Mouse (Mus musculus) effector memory CD4-positive, alpha-beta T cell, adult 7 months (primary cell): ENCODE measurements around the gene Luzp1. TPM values are rescaled to one million over a fixed set of nuclear protein-coding genes. Genes with fewer than 3 reads are reported as not detected.

Experiments used
- polyA plus RNA-seq: library from polyadenylated mRNA; unstranded; fragments of 100-300 nt; shearing (Covaris generic); gene quantifications from one replicate; pipeline ENCODE4 v1.2.1, GENCODE M21; 2017

Luzp1 gene
- 14.3 TPM for polyA plus RNA-seq

DNA sequence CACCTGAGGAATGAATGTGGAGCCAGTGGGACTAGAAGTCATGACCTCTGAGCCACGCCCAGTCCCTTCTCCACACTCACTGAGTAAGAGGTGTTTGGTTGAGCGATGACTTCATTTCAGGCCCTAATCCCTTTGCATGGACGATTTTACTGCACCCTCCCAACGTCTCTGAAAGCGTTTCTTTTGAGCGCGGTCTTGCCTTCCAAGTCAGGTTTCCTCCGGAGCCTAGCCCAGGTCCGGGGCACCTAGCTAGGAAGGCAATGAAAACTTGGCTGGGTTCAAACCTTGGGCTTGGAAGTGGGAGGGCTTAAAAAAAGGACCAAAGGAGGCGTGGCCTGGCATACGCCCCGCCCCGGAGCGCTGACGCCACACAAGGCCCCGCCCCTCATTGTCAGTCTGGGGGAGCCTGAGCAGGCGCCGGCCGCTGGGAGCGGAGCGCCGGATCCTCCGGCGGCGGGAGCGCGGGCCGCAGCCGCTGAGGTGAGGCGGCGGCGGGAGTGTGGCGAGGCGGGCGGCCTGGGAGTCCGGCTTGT lies at the start of gene Luzp1:
TSS of gene Luzp1 (plus strand) at position 391 of the 533 bp plus-strand sequence.

GRCm38 (mm10) chr4:136423224-136423623 lies 46.3 kb upstream of the Luzp1 start, which contains the start of gene Htr1d:
TSS of gene Htr1d (plus strand) at chr4:136423524.

GRCm38 (mm10) chr4:136462086-136462838 lies 7.3 kb upstream of the Luzp1 start, which contains the start of gene 6030445D17Rik:
TSS of gene 6030445D17Rik (plus strand) at chr4:136462250.

GRCm38 (mm10) chr4:136602568-136602967 lies 133.0 kb downstream of the Luzp1 start, which contains the start of gene Kdm1a:
TSS of gene Kdm1a (minus strand) at chr4:136602723.

Other genes with a start within 250 kb of the Luzp1 start
- gene Tcea3, start 222.0 kb upstream of the Luzp1 start, polyA plus RNA-seq, result not detected
- gene Zfp46, start 185.1 kb upstream of the Luzp1 start, polyA plus RNA-seq, result 5.9 TPM
- 109 TPM for gene Hnrnpr, start 158.8 kb upstream of the Luzp1 start, polyA plus RNA-seq
- gene Htr1d, start 46.2 kb upstream of the Luzp1 start, polyA plus RNA-seq, result 0.77 TPM
- gene 6030445D17Rik, start 7.5 kb upstream of the Luzp1 start, polyA plus RNA-seq, result not detected
- 64.9 TPM for gene Kdm1a, start 133.0 kb downstream of the Luzp1 start, polyA plus RNA-seq
- not detected for gene Tex46, start 140.7 kb downstream of the Luzp1 start, polyA plus RNA-seq
- 0.21 TPM for gene Lactbl1, start 152.9 kb downstream of the Luzp1 start, polyA plus RNA-seq